Mouse (Mus musculus) ES-E14 (cell line): ENCODE results near the gene Prkar2b.

ENCODE experiments used
- CHD2 ChIP-seq: IDR thresholded peaks from 2 replicates; pipeline ENCODE4 v1.6.1; 2014; ENCODE audit warnings: mild to moderate bottlenecking, low read depth, low read length, inconsistent platforms
- ZC3H11A ChIP-seq: IDR thresholded peaks from 2 replicates; pipeline ENCODE4 v1.6.1; 2012; ENCODE audit warnings: low read depth, mild to moderate bottlenecking, inconsistent platforms, low read length, borderline replicate concordance

- TF ChIP-seq CHD2 (no peak), ZC3H11A (no peak)
Measured at GRCm38 (mm10) chr12:31920464-31921405, 140.4 kb downstream of the Prkar2b start.
